Mouse (Mus musculus): ENCODE results near the gene Dcdc2a.

GRCm38 (mm10) chr13:25024655-25025054, 31.1 kb upstream of the Dcdc2a start:
- TF ChIP-seq CTCF (IDR thresholded peaks at IDR 0.05; ENCODE audit: low read depth), result peak; percentile 68
- no peak for TF ChIP-seq EP300 (optimal IDR thresholded peaks at IDR 0.05)

All from stomach, postnatal 0 days (tissue).